Mouse (Mus musculus): ENCODE results near the gene Kdelr3. TPM values are rescaled to one million over a fixed set of nuclear protein-coding genes. Genes with fewer than 3 reads are reported as not detected.

Kdelr3 gene
- polyA plus RNA-seq, 1 experiment from 2014 or later, result 109 TPM

Small RNAs within 50 kb of the gene (microRNA-seq; reads per million reads assigned to microRNA genes)
- gene Gm44302, result not detected

Other genes with a start within 250 kb of the Kdelr3 start
- gene Baiap2l2, start 230.9 kb upstream of the Kdelr3 start, polyA plus RNA-seq (2015; fragmentation: Nextera tagmentation; extraction: Ambion mirVana), result 7.1 and 7.3 TPM in 2 replicates
- 15.6 and 20.9 TPM in 2 replicates for gene Pla2g6, start 188.0 kb upstream of the Kdelr3 start, polyA plus RNA-seq (2015; fragmentation: Nextera tagmentation; extraction: Ambion mirVana)
- 5.2 and 6.2 TPM in 2 replicates for gene Maff, start 169.8 kb upstream of the Kdelr3 start, polyA plus RNA-seq (2015; fragmentation: Nextera tagmentation; extraction: Ambion mirVana)
- gene Tmem184b, start 112.8 kb upstream of the Kdelr3 start, polyA plus RNA-seq (2015; fragmentation: Nextera tagmentation; extraction: Ambion mirVana), result 52.7 and 59.6 TPM in 2 replicates
- gene Csnk1e, start 60.8 kb upstream of the Kdelr3 start, polyA plus RNA-seq (2015; fragmentation: Nextera tagmentation; extraction: Ambion mirVana), result 34.5 and 35.0 TPM in 2 replicates
- gene Kcnj4, start 11.2 kb upstream of the Kdelr3 start, polyA plus RNA-seq (2015; fragmentation: Nextera tagmentation; extraction: Ambion mirVana), result not detected in 2 replicates
- gene Ddx17, start 30.3 kb downstream of the Kdelr3 start, polyA plus RNA-seq (2015; fragmentation: Nextera tagmentation; extraction: Ambion mirVana), result 39.6 and 42.0 TPM in 2 replicates
- 2.4 and 2.8 TPM in 2 replicates for gene Dmc1, start 88.7 kb downstream of the Kdelr3 start, polyA plus RNA-seq (2015; fragmentation: Nextera tagmentation; extraction: Ambion mirVana)
- 0.92 and 1.1 TPM in 2 replicates for gene Fam227a, start 142.5 kb downstream of the Kdelr3 start, polyA plus RNA-seq (2015; fragmentation: Nextera tagmentation; extraction: Ambion mirVana)
- gene Cby1, start 142.8 kb downstream of the Kdelr3 start, polyA plus RNA-seq (2015; fragmentation: Nextera tagmentation; extraction: Ambion mirVana), result 48.0 and 48.1 TPM in 2 replicates
- 231 and 236 TPM in 2 replicates for gene Tomm22, start 154.4 kb downstream of the Kdelr3 start, polyA plus RNA-seq (2015; fragmentation: Nextera tagmentation; extraction: Ambion mirVana)
- gene Josd1, start 171.5 kb downstream of the Kdelr3 start, polyA plus RNA-seq (2015; fragmentation: Nextera tagmentation; extraction: Ambion mirVana), result 16.1 and 16.6 TPM in 2 replicates
- 24.0 and 24.6 TPM in 2 replicates for gene Gtpbp1, start 174.4 kb downstream of the Kdelr3 start, polyA plus RNA-seq (2015; fragmentation: Nextera tagmentation; extraction: Ambion mirVana)
- gene Sun2, start 226.1 kb downstream of the Kdelr3 start, polyA plus RNA-seq (2015; fragmentation: Nextera tagmentation; extraction: Ambion mirVana), result 4.1 and 4.4 TPM in 2 replicates

All from stomach, embryonic 16.5 days (tissue).